Mouse (Mus musculus) erythroblast, embryonic 14.5 days (primary cell): ENCODE measurements around the gene Ap1m2. TPM values are rescaled to one million over a fixed set of nuclear protein-coding genes. Genes with fewer than 3 reads are reported as not detected.

ENCODE experiments used
- H3K27me3 ChIP-seq: 2 replicates; pipeline ENCODE4 v1.6.1; 2012; ENCODE audit warnings: inconsistent platforms; ENCODE audit not compliant: control insufficient read depth
- H3K36me3 ChIP-seq: 2 replicates; pipeline ENCODE4 v1.6.1; 2012; ENCODE audit warnings: mild to moderate bottlenecking, inconsistent platforms; ENCODE audit not compliant: control insufficient read depth
- H3K4me1 ChIP-seq: 2 replicates; pipeline ENCODE4 v1.6.1; 2012; ENCODE audit warnings: inconsistent platforms; ENCODE audit not compliant: control insufficient read depth
- H3K4me3 ChIP-seq: replicated peaks from 2 replicates; pipeline ENCODE3; 2012; ENCODE audit warnings: moderate library complexity, mild to moderate bottlenecking, inconsistent platforms
- H3K9me3 ChIP-seq: 2 replicates; pipeline ENCODE4 v1.6.1; 2012; ENCODE audit warnings: low read length, inconsistent platforms, mixed read lengths; ENCODE audit not compliant: control insufficient read depth
- GATA1 ChIP-seq: IDR thresholded peaks from 2 replicates; pipeline ENCODE4 v1.6.1; 2012; ENCODE audit warnings: low read length, inconsistent platforms, mixed read lengths
- TAL1 ChIP-seq: IDR thresholded peaks from 3 replicates; pipeline ENCODE4 v1.6.1; 2012; ENCODE audit warnings: low read length, inconsistent platforms, mixed read lengths
- polyA plus RNA-seq: library from polyadenylated mRNA; stranded (reverse); fragments of >175 nt; gene quantifications from 2 replicates; pipeline ENCODE4 v1.2.3, GENCODE M21; 2012

Gene Ap1m2
- polyA plus RNA-seq, 1 experiment, result not detected

DNA sequence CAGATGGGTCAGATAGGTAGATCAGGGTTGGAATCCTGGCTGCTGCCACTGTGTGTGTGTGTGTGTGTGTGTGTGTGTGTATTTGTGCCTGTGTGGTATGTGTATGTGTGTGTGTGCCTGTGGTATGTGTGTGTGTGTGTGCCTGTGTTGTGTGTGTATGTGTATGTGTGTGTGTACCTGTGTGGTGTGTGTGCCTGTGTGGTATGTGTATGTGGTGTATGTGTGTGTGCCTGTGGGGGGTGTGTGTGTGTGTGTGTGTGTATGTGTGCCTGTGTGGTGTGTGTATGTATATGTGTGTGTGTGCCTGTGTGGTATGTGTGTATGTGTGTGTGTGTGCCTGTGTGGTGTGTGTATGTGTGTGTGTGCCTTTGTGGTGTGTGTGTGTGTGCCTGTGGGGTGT, 57.4 kb downstream of the Ap1m2 start:
- H3K4me3 ChIP-seq, result no peak overlapping the region
- TF ChIP-seq TAL1 (no peak), GATA1 (no peak)
- H3K36me3 ChIP-seq, result no peaks in the 10 kb centered on the region
- H3K4me1 ChIP-seq, result peaks cover 7% of the 10 kb centered on the region
- no peaks in the 10 kb centered on the region; the same call in 1 of the 2 replicates for H3K9me3 ChIP-seq
- peaks cover 56% of the 10 kb centered on the region for H3K27me3 ChIP-seq

GRCm38 (mm10) chr9:21251116-21251735, 60.9 kb downstream of the Ap1m2 start:
- no peaks in the 10 kb centered on the region for H3K36me3 ChIP-seq
- H3K27me3 ChIP-seq, result peaks cover 80% of the 10 kb centered on the region
- H3K9me3 ChIP-seq, result no peaks in the 10 kb centered on the region; the same call in 1 of the 2 replicates
- TF ChIP-seq GATA1, result no peak
- no peak for TF ChIP-seq TAL1
- peaks cover 14% of the 10 kb centered on the region for H3K4me1 ChIP-seq
- H3K4me3 ChIP-seq, result no peak overlapping the region

DNA sequence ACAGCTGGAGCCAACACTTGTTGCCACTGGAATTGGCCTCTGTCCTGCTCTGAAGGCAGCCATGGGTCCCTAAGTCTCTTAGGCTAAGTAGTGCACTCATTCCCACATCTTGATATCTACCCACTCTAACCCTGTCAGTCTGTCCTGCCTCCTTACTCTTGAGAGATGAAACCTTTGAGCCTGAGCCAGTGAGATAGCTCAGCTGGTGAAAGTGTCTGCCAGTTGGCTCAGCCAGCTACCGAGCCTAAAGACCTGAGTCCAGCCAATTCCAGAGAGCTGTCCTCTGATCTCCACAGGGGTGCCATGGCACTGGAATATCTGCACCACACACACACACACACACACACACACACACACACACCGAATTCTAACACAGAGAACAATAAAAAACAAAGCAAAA, 61.6 kb downstream of the Ap1m2 start:
- TF ChIP-seq TAL1 (no peak), GATA1 (no peak)
- Histone ChIP-seq H3K36me3 (no peaks in the 10 kb centered on the region), H3K9me3 (no peaks in the 10 kb centered on the region; the same call in 1 of the 2 replicates), H3K4me1 (peaks cover 14% of the 10 kb centered on the region), H3K4me3 (no peak overlapping the region), H3K27me3 (peaks cover 87% of the 10 kb centered on the region)

DNA sequence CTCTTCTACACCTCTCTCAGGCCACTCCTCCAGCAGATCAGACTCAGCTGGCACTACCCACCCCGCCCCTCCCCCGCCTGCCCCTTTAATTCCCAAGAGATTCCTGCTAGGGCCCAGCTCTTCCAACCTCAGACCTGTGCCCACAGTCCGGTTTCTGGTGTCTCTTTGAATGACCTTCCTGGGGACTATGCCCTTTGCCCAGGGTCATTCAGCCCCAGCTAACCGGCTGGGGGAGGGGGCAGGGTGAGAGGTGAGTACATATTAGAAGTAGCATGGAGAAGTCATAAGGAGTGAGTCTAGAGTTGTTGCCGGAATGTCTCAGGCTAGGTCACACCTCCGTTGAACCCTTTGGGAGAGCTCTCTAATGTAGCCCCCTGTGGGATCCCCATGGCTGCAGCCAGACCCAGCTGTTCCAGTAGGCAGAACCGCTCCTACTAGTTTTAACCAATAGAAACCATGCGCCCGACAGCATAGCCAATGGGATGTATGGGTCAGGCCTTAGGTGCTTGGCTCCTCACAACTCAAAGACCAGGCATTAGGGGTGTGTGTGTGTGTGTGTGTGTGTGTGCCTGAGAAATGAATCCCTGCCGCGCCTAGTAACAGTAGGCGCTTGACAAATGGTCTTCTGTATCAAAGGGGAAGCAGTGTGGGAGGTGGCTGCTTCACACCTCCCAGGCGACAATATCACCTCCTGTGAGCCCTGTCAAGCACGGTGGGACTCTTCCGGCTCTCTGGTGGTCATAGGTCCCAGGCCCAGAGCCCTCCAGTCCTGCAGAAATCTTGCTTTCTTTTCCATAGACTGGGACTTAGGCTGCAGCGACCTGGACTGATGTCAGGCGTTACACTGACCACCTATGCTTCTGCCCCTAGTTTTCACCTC, 62.3 kb downstream of the Ap1m2 start:
- Histone ChIP-seq H3K27me3 (peaks cover 92% of the 10 kb centered on the region), H3K9me3 (peaks cover 2% of the 10 kb centered on the region), H3K4me3 (no peak overlapping the region), H3K36me3 (no peaks in the 10 kb centered on the region), H3K4me1 (peaks cover 14% of the 10 kb centered on the region)
- TF ChIP-seq TAL1 (no peak), GATA1 (no peak)

DNA sequence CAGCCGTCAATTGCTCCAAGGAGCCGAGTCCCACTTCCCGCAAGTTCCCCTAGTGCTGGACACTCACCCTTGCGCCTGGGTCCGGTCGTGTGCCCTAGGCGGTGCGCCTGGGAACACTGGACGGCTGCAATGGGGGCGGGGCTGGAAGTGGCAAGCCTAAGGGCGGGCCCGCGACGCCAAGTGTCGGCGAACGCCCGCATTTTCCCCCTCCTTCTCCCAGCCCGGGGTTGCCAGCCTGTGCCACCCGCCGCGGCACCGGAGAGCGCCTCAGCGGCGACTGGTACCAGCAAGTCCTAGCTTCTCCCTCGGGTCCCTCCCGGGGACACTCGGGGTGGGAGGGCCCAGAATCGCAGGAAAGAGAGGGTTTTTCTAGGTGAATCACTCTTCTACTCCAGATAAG, 63.8 kb downstream of the Ap1m2 start, which contains the start of gene S1pr5:
Gene S1pr5 (minus strand): TSS at position 118 of the 400 bp plus-strand sequence.
- no peak for TF ChIP-seq GATA1
- no peak for TF ChIP-seq TAL1
- Histone ChIP-seq H3K27me3 (peaks cover 99% of the 10 kb centered on the region), H3K36me3 (no peaks in the 10 kb centered on the region), H3K4me1 (peaks cover 24% of the 10 kb centered on the region), H3K4me3 (no peak within 1 kb of the TSS), H3K9me3 (peaks cover 18% of the 10 kb centered on the region)

DNA sequence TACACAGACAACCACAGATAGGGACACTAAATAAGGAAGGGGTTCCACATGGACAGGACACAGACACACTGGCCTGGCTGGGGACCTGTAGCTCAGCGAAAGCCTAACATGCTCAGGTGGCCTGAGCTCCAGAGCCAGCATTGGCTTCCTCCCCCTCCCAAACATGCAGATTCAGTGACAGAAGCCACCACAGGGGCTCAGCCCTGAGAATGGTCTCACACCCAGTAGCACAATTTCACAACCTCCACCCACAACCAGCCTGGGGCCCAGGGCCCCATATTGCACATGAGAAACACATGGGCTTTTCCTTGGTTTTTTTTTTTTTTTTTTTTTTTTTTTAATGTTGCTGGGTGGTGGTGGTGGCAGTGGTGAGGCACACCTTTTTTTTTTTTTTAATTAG, 65.8 kb downstream of the Ap1m2 start:
- H3K27me3 ChIP-seq, result peaks cover 99% of the 10 kb centered on the region
- H3K4me1 ChIP-seq, result peaks cover 29% of the 10 kb centered on the region
- H3K4me3 ChIP-seq, result no peak overlapping the region
- H3K9me3 ChIP-seq, result peaks cover 28% of the 10 kb centered on the region
- no peaks in the 10 kb centered on the region for H3K36me3 ChIP-seq
- no peak for TF ChIP-seq TAL1
- no peak for TF ChIP-seq GATA1

- TF ChIP-seq GATA1, result no peak
- no peak for TF ChIP-seq TAL1
- Histone ChIP-seq H3K9me3 (peaks cover 28% of the 10 kb centered on the region), H3K4me3 (no peak overlapping the region), H3K4me1 (peaks cover 37% of the 10 kb centered on the region), H3K36me3 (no peaks in the 10 kb centered on the region), H3K27me3 (peaks cover 87% of the 10 kb centered on the region)
These were observed 67.0 kb downstream of the Ap1m2 start for GRCm38 (mm10) chr9:21245113-21245487.

DNA sequence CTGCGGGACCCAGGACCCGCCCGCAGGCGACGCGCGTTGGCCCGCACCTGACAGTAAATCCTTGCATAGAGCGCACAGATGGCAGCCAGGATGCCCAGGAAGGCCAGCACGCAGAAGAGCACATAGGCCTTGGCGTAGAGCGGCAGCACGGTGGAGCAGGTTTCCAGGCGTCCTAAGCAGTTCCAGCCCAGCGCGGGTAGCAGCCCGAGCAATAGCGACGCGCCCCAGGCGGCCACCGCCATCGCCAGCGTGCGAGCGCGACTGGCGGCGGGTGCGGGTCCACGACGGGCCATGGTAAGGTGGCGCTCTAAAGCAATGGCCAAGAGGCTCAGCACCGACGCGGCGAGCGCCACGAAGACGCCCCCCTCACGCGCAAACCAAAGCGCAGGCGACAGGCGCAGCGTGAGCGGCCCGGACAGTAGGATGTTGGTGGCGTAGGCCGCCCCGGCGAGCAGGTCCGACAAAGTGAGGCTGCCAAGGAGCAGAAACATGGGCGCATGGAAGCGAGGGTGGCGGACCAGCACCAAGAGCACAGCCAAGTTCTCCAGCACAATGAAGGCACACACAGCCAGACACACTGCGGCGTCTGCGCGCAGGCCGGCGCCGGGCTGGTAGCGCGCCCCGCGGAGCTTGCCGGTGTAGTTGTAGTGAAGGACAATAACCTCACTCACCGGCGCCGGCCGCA, 67.6 kb downstream of the Ap1m2 start:
- Histone ChIP-seq H3K27me3 (peaks cover 82% of the 10 kb centered on the region), H3K4me3 (peak overlapping the region; percentile 29), H3K4me1 (peaks cover 37% of the 10 kb centered on the region), H3K9me3 (peaks cover 28% of the 10 kb centered on the region), H3K36me3 (no peaks in the 10 kb centered on the region)
- no peak for TF ChIP-seq TAL1

Other genes with a start within 250 kb of the Ap1m2 start
- 1.4 and 1.9 TPM in 2 replicates for gene Zglp1, start 245.2 kb downstream of the Ap1m2 start, polyA plus RNA-seq
- 0.12 and 0.16 TPM in 2 replicates for gene Gm49373, start 239.2 kb downstream of the Ap1m2 start, polyA plus RNA-seq
- gene Fdx1l, start 238.7 kb downstream of the Ap1m2 start, polyA plus RNA-seq, result 1.5 and 2.8 TPM in 2 replicates
- 11.6 and 15.1 TPM in 2 replicates for gene Gm38431, start 220.3 kb downstream of the Ap1m2 start, polyA plus RNA-seq
- gene Raver1, start 220.3 kb downstream of the Ap1m2 start, polyA plus RNA-seq, result 7.5 and 9.3 TPM in 2 replicates
- 0.26 and 0.30 TPM in 2 replicates for gene Tyk2, start 181.1 kb downstream of the Ap1m2 start, polyA plus RNA-seq
- 12.7 and 17.4 TPM in 2 replicates for gene Cdc37, start 162.4 kb downstream of the Ap1m2 start, polyA plus RNA-seq
- 0.04 and 0.05 TPM in 2 replicates for gene Pde4a, start 146.6 kb downstream of the Ap1m2 start, polyA plus RNA-seq
- gene Keap1, start 73.0 kb downstream of the Ap1m2 start, polyA plus RNA-seq, result 4.2 and 5.2 TPM in 2 replicates
- gene S1pr5, start 63.9 kb downstream of the Ap1m2 start, polyA plus RNA-seq, result not detected in 2 replicates
- 25.4 and 30.2 TPM in 2 replicates for gene Atg4d, start 47.0 kb downstream of the Ap1m2 start, polyA plus RNA-seq
- gene Kri1, start 24.4 kb downstream of the Ap1m2 start, polyA plus RNA-seq, result 3.5 and 4.6 TPM in 2 replicates
- 36.6 and 42.6 TPM in 2 replicates for gene Cdkn2d, start 20.9 kb downstream of the Ap1m2 start, polyA plus RNA-seq
- gene Slc44a2, start 8.4 kb upstream of the Ap1m2 start, polyA plus RNA-seq, result 0.76 and 0.82 TPM in 2 replicates
- gene Ilf3, start 55.5 kb upstream of the Ap1m2 start, polyA plus RNA-seq, result 4.7 and 5.2 TPM in 2 replicates
- gene Qtrt1, start 99.5 kb upstream of the Ap1m2 start, polyA plus RNA-seq, result 1.7 and 2.0 TPM in 2 replicates
- 112 and 129 TPM in 2 replicates for gene Dnm2, start 112.6 kb upstream of the Ap1m2 start, polyA plus RNA-seq
- 0.47 and 0.75 TPM in 2 replicates for gene Tmed1, start 197.9 kb upstream of the Ap1m2 start, polyA plus RNA-seq
- gene AB124611, start 213.8 kb upstream of the Ap1m2 start, polyA plus RNA-seq, result 0.13 and 0.39 TPM in 2 replicates
- 41.9 and 46.0 TPM in 2 replicates for gene Carm1, start 234.6 kb upstream of the Ap1m2 start, polyA plus RNA-seq